Mouse (Mus musculus): ENCODE data around the gene Trpc6. TPM values are rescaled to one million over a fixed set of nuclear protein-coding genes. Genes with fewer than 3 reads are reported as not detected.

Trpc6 gene
- total RNA-seq, 1 experiment, result 0.54 TPM

GRCm38 (mm10) chr9:8700669-8701068, 156.7 kb downstream of the Trpc6 start:
- DNase-seq (ENCODE audit: low read depth, low spot score), result peak; percentile 74
- H3K4me1 ChIP-seq (ENCODE audit: control insufficient read depth in 2 of 2, insufficient read depth in 2 of 2, low read length in 2 of 2, poor library complexity in 1 of 2), result no peaks in the 10 kb centered on the region
- no peaks in the 10 kb centered on the region for H3K36me3 ChIP-seq (ENCODE audit: control insufficient read depth, insufficient read depth, low read length, poor library complexity, severe bottlenecking)
- in situ Hi-C loops (cut with MboI; ENCODE audit: low sequenced_read_pairs in 2 of 2, unreplicated experiment in 2 of 2), result no loop called here
- no peaks in the 10 kb centered on the region for H3K9me3 ChIP-seq (ENCODE audit: control insufficient read depth, insufficient read depth, low read depth, low read length)
- TF ChIP-seq ZNF384 (IDR thresholded peaks at IDR 0.05; ENCODE audit: low read depth, low read length) (no peak), ZC3H11A (IDR thresholded peaks at IDR 0.05; ENCODE audit: borderline replicate concordance, low read depth, low read length) (peak; percentile 99), CHD2 (IDR thresholded peaks at IDR 0.05; ENCODE audit: low read depth, low read length) (no peak), HCFC1 (IDR thresholded peaks at IDR 0.05; ENCODE audit: borderline replicate concordance, insufficient read depth, low read length) (no peak), MAFK (IDR thresholded peaks at IDR 0.05; ENCODE audit: insufficient read depth, low read depth, low read length) (no peak)
- H3K4me3 ChIP-seq (ENCODE audit: insufficient read depth in 1 of 2, low read depth in 1 of 2, low read length in 2 of 2, poor library complexity in 1 of 2, severe bottlenecking in 1 of 2), result no peak overlapping the region
- H3K27ac ChIP-seq (ENCODE audit: insufficient read depth, low read depth, low read length, poor library complexity, severe bottlenecking), result no peak overlapping the region
- H3K9ac ChIP-seq (ENCODE audit: insufficient read depth, low read depth, low read length, poor library complexity, severe bottlenecking), result no peak overlapping the region

DNA sequence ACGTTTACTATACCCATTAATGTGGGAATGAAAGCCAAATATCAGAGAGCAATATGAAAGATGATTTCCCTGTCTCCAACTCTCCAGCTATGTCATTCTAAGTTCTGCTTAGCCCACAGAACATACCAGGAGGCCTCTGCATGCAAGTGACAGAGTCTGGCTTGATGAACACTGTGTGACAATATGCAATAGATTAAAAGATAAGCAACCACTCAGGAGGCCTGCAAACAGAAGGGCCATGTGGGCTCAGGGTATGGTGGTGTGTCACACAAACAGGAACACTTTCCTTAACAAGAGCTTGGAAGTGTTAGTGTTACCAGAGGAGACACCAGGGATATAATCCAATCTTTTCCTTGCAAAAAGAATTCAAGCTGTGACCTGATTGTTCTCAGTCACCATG, 159.6 kb downstream of the Trpc6 start:
- Histone ChIP-seq H3K4me3 (ENCODE audit: insufficient read depth in 1 of 2, low read depth in 1 of 2, low read length in 2 of 2, poor library complexity in 1 of 2, severe bottlenecking in 1 of 2) (no peak overlapping the region), H3K27ac (ENCODE audit: insufficient read depth, low read depth, low read length, poor library complexity, severe bottlenecking) (no peak overlapping the region), H3K36me3 (ENCODE audit: control insufficient read depth, insufficient read depth, low read length, poor library complexity, severe bottlenecking) (no peaks in the 10 kb centered on the region), H3K4me1 (ENCODE audit: control insufficient read depth in 2 of 2, insufficient read depth in 2 of 2, low read length in 2 of 2, poor library complexity in 1 of 2) (no peaks in the 10 kb centered on the region), H3K9ac (ENCODE audit: insufficient read depth, low read depth, low read length, poor library complexity, severe bottlenecking) (no peak overlapping the region), H3K9me3 (ENCODE audit: control insufficient read depth, insufficient read depth, low read depth, low read length) (no peaks in the 10 kb centered on the region)
- in situ Hi-C loops (cut with MboI; ENCODE audit: low sequenced_read_pairs in 2 of 2, unreplicated experiment in 2 of 2), result no loop called here
- TF ChIP-seq ZC3H11A (IDR thresholded peaks at IDR 0.05; ENCODE audit: borderline replicate concordance, low read depth, low read length), result no peak
- no peak for TF ChIP-seq HCFC1 (IDR thresholded peaks at IDR 0.05; ENCODE audit: borderline replicate concordance, insufficient read depth, low read length)
- no peak for TF ChIP-seq MAFK (IDR thresholded peaks at IDR 0.05; ENCODE audit: insufficient read depth, low read depth, low read length)
- TF ChIP-seq CHD2 (IDR thresholded peaks at IDR 0.05; ENCODE audit: low read depth, low read length), result no peak
- TF ChIP-seq ZNF384 (IDR thresholded peaks at IDR 0.05; ENCODE audit: low read depth, low read length), result no peak
- no peak for DNase-seq (ENCODE audit: low read depth, low spot score)

DNA sequence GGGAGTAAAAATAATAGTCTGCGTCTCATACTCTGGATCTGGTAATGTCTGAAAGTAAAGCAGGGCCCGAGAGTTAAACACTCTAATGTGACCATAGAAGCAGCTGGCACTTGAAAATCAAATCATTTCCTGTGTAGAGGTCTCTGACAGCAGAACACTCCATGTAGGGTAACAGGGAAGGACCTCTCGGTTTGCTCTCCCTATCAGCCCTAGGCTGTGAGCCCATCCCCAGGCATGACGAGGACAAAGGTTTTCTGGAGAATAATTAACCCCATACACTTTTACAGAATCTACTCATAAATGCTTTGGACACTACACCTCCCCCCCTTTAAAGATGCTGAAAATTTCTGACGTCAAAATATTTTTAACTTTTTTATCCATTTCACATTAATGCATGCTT, 160.0 kb downstream of the Trpc6 start:
- TF ChIP-seq CHD2 (IDR thresholded peaks at IDR 0.05; ENCODE audit: low read depth, low read length), result no peak
- no peak for TF ChIP-seq ZNF384 (IDR thresholded peaks at IDR 0.05; ENCODE audit: low read depth, low read length)
- TF ChIP-seq MAFK (IDR thresholded peaks at IDR 0.05; ENCODE audit: insufficient read depth, low read depth, low read length), result no peak
- no peak for TF ChIP-seq ZC3H11A (IDR thresholded peaks at IDR 0.05; ENCODE audit: borderline replicate concordance, low read depth, low read length)
- TF ChIP-seq HCFC1 (IDR thresholded peaks at IDR 0.05; ENCODE audit: borderline replicate concordance, insufficient read depth, low read length), result no peak
- in situ Hi-C loops (cut with MboI; ENCODE audit: low sequenced_read_pairs in 2 of 2, unreplicated experiment in 2 of 2), result no loop called here

GRCm38 (mm10) chr9:8710052-8710739, 166.3 kb downstream of the Trpc6 start:
- TF ChIP-seq CHD2 (IDR thresholded peaks at IDR 0.05; ENCODE audit: low read depth, low read length) (no peak), MAFK (IDR thresholded peaks at IDR 0.05; ENCODE audit: insufficient read depth, low read depth, low read length) (no peak), ZNF384 (IDR thresholded peaks at IDR 0.05; ENCODE audit: low read depth, low read length) (no peak), HCFC1 (IDR thresholded peaks at IDR 0.05; ENCODE audit: borderline replicate concordance, insufficient read depth, low read length) (no peak), ZC3H11A (IDR thresholded peaks at IDR 0.05; ENCODE audit: borderline replicate concordance, low read depth, low read length) (no peak)
- no peaks in the 10 kb centered on the region for H3K4me1 ChIP-seq (ENCODE audit: control insufficient read depth in 2 of 2, insufficient read depth in 2 of 2, low read length in 2 of 2, poor library complexity in 1 of 2)

More for the DNA sequence above, 160.0 kb downstream of the Trpc6 start:
- Histone ChIP-seq H3K27ac (ENCODE audit: insufficient read depth, low read depth, low read length, poor library complexity, severe bottlenecking) (no peak overlapping the region), H3K4me1 (ENCODE audit: control insufficient read depth in 2 of 2, insufficient read depth in 2 of 2, low read length in 2 of 2, poor library complexity in 1 of 2) (no peaks in the 10 kb centered on the region), H3K4me3 (ENCODE audit: insufficient read depth in 1 of 2, low read depth in 1 of 2, low read length in 2 of 2, poor library complexity in 1 of 2, severe bottlenecking in 1 of 2) (no peak overlapping the region), H3K36me3 (ENCODE audit: control insufficient read depth, insufficient read depth, low read length, poor library complexity, severe bottlenecking) (no peaks in the 10 kb centered on the region), H3K9ac (ENCODE audit: insufficient read depth, low read depth, low read length, poor library complexity, severe bottlenecking) (no peak overlapping the region), H3K9me3 (ENCODE audit: control insufficient read depth, insufficient read depth, low read depth, low read length) (no peaks in the 10 kb centered on the region)
- DNase-seq (ENCODE audit: low read depth, low spot score), result no peak

More at GRCm38 (mm10) chr9:8710052-8710739, 166.3 kb downstream of the Trpc6 start:
- H3K36me3 ChIP-seq (ENCODE audit: control insufficient read depth, insufficient read depth, low read length, poor library complexity, severe bottlenecking), result no peaks in the 10 kb centered on the region
- no peak for DNase-seq (ENCODE audit: low read depth, low spot score)
- no peaks in the 10 kb centered on the region for H3K9me3 ChIP-seq (ENCODE audit: control insufficient read depth, insufficient read depth, low read depth, low read length)
- in situ Hi-C loops (cut with MboI; ENCODE audit: low sequenced_read_pairs in 2 of 2, unreplicated experiment in 2 of 2), result no loop called here
- no peak overlapping the region for H3K4me3 ChIP-seq (ENCODE audit: insufficient read depth in 1 of 2, low read depth in 1 of 2, low read length in 2 of 2, poor library complexity in 1 of 2, severe bottlenecking in 1 of 2)
- no peak overlapping the region for H3K9ac ChIP-seq (ENCODE audit: insufficient read depth, low read depth, low read length, poor library complexity, severe bottlenecking)
- H3K27ac ChIP-seq (ENCODE audit: insufficient read depth, low read depth, low read length, poor library complexity, severe bottlenecking), result no peak overlapping the region

All from ES-E14 (cell line).